Mouse (Mus musculus): ENCODE data around the gene Cbarp.

The Cbarp gene

GRCm38 (mm10) chr10:80087483-80087882 is 53.2 kb downstream of the Cbarp start:
- no peak for DNase-seq

- DNase-seq: no peak
Measured at GRCm38 (mm10) chr10:80086847-80087246, 53.8 kb downstream of the Cbarp start.

GRCm38 (mm10) chr10:80084817-80085487 is 55.7 kb downstream of the Cbarp start:
- peak; percentile 63 for DNase-seq

- DNase-seq: no peak
Measured at GRCm38 (mm10) chr10:80081075-80081474, 59.6 kb downstream of the Cbarp start.
